Mouse (Mus musculus) lung, adult 18-20 months (tissue): ENCODE measurements around the gene Cope.

Source experiments
- DNase-seq, 2 experiments: peaks; one replicate each; pipeline ENCODE4 v3.0.0; 2022; ENCODE audit warnings: mixed read lengths in 2 of 2

Cope gene

GRCm38 (mm10) chr8:70351035-70351999 lies 49.0 kb downstream of the Cope start:
- peak; percentile 34 to 53 for DNase-seq

DNA sequence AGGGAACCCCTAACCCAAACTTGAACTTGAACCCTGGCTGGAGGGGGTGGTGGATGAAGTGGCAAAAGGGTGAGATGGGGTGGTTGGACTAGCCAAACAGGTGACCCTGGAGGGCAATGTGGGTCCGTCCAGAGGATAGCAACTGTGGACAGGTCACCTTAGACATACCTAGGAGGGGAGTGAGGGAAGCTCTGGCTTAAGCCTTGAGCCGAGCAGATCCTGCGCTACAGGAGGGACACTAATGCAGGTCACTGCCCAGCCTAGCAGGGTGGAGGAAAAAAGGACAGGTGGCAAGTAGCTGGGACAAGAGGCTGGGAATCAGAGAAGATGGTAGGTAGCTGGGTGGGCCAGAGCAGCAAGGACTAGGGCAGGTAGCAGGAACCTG lies 49.7 kb downstream of the Cope start:
- DNase-seq = no peak

GRCm38 (mm10) chr8:70352657-70353151 lies 50.4 kb downstream of the Cope start:
- no peak for DNase-seq

GRCm38 (mm10) chr8:70353194-70353817 lies 51.0 kb downstream of the Cope start, which contains the start of gene Upf1:
Upf1 (minus strand) TSS chr8:70353278.
- DNase-seq = peak; percentile 98 to 99

DNA sequence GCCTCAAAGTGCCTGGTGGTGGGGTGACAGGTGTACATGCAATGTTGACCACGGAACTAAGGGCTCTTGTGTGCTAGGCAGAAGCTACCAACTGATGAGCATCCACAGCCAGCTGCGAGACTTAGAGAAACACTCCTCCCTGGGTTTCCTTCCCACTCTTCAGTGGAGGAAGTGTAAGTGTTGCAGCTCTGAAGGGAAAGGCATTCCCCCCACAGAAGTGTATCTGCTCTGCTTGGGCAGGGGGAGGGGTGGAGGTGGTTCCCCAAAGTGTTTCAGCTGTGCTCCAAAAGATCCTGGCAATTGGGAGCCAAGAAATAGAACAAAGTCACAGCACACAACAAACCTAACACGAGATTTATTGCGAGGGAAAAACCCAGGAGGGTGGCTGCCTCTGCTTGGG lies 51.7 kb downstream of the Cope start:
- DNase-seq = no peak

DNA sequence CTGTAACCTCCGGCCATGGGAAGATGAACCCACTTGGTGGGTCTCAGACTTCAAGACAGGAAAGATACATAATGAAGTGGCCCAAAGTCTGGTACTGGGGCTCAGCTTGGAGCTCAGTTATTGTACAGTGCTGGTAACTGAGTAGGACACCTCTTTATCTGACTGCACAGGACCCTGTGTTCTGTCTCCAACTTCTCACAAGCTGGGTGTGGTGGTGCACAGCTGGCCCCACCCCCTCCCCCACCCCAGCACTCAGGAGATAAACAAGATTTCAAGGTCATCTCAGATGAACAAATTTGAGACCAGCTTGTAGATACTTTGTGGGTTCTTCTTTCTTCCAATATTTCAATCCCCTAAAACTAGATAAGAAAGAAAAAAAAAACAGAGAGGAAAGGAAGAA lies 53.8 kb downstream of the Cope start:
- no peak for DNase-seq

GRCm38 (mm10) chr8:70359411-70359810 lies 57.1 kb downstream of the Cope start:
- peak in 1 of 2 experiments; percentile 46 for DNase-seq

DNA sequence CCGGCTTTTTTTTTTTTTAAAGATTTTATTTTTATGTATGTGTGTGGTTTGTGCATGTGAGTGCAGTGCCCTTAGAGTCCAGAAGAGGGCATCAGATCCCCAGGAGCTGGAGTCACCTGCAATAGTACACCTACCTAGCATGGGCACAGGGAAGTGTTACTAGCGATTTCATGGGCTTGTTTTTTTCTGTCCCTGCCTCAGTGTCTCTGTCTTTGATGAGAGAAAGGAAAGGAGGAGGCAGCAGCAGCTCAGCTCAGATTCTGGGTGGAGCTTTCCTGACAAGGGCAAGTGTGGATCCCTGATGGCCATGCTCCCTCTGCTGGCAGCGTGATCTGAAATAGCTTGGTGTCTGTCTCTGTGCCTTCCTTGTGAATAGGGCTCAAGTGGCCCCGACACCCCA lies 58.5 kb downstream of the Cope start:
- no peak for DNase-seq

DNA sequence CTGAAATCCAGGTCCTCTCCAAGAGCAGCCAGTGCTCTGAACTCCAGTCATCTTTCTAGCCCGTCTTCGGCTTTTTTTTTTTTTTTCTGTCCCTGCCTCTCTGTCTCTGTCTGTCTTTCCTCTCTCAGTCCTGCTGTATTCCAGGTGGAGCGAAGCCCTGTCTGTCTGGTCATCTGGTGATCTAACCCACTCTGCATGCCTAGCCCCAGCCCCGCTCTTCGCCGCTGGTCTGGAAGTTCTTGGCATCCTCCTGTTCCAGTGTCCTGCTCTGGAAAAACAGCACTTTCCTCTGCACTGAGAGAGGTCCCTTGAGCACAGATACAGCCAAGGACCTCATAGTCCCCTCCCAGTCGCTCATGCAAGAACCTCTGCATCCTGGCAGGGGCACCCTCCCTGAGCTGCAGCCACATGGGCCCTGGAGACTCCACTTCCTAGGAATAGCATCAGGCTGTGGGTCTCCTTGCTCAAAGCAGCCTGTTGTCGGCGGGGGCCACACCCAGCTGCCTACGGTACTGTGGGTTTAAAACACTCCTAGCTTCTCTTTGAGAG lies 59.2 kb downstream of the Cope start:
- DNase-seq = no peak
